Mouse (Mus musculus) frontal cortex, adult (tissue): ENCODE measurements around the gene Oxa1l.

ENCODE experiments used
- ATAC-seq: cut with Nextera tagmentation; 2 replicates; pipeline ENCODE4 v1.9.2; 2017; ENCODE audit warnings: mild to moderate bottlenecking, moderate library complexity, mixed read lengths; ENCODE audit not compliant: low TSS enrichment

Gene Oxa1l

DNA sequence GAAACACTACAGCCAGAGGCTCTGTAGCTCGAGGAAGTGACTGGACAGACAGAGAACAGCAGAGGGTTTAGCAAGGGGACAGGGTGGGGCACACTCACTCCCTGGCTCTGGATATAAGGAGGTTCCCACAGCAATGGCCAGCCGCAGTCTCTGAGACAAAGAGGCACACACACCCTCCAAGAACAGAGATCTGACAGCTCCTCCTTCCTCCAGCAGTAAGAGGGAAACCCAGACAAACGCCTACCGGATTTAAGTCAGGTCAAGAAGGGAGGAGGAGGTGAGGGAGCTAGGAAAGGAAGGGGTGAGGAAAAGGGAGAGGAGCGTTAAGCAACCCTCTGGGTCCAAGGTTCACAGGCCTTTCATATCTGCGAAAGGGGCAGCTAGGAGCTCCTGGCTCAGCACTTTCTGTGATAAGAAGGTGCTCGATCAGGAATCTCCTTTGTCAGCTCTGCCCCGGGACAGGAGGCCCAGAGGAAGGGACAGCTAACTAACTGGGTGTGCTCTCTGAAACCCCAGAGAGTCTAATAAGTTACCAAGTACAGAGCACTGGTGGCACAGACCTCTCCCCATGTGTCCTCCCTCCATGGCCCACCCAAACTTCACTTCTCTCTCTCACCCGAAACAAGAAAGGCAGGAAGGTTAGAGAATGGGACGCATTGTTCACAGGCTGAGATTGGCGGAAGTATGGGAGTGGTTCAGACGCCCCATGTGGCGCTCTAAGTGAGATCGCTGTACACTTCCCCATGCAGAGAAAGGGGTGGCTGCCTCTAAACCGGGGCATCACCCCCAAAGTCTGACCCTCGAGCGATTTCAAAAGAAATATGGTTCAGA lies 49.6 kb downstream of the Oxa1l start:
- no peak for ATAC-seq

DNA sequence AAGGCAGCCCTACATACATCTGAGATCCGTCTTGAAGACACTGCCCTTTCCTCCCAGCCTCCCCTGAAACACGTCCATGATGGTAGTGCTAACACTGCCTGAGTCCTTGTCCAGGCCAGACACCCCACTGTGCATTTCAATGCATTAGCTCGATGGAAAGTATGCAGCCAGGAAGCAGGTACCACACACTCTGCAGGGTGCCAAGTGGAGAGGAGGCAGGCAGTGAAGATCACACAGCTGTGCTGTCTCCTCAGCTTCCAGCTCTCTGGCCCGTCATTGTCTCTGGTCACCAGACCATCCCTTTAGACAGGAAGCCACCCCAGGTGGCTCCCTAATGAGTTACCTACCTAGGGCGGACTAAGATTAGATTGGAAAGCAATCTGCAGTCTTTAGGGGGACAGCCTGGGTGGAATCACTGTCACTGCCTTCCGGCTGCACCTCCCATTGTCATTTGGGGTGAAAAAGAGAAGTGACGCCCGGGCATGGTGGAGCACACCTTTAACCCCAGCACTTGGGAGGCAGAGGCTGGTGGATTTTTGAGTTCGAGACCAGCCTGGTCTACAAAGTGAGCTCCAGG lies 51.5 kb downstream of the Oxa1l start:
- no peak for ATAC-seq

DNA sequence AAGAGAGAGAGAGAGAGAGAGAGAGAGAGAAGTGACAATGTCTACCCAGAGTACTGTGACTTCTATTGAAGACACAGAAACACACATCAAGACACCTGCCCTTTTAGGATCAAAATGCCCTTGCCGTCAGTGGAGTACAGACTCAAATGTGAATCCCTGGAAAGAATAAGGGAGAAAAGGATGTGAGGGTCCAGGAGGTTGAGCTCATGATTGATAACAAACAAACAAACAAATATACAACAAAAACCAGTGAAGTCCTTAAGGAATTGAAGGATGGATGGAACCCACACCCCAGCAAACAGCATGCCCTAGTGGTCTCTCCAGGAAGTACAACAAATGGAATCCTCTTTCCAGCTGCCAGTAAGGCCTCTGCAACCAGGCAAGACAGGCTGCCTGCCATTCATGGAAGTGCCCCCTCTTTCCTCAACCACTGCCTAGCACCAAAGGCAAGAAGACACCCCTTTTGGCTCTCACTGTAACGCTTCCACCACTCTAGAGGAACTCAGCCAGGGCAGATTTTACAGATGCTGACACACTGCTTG lies 52.1 kb downstream of the Oxa1l start:
- peak; percentile 87 for ATAC-seq

DNA sequence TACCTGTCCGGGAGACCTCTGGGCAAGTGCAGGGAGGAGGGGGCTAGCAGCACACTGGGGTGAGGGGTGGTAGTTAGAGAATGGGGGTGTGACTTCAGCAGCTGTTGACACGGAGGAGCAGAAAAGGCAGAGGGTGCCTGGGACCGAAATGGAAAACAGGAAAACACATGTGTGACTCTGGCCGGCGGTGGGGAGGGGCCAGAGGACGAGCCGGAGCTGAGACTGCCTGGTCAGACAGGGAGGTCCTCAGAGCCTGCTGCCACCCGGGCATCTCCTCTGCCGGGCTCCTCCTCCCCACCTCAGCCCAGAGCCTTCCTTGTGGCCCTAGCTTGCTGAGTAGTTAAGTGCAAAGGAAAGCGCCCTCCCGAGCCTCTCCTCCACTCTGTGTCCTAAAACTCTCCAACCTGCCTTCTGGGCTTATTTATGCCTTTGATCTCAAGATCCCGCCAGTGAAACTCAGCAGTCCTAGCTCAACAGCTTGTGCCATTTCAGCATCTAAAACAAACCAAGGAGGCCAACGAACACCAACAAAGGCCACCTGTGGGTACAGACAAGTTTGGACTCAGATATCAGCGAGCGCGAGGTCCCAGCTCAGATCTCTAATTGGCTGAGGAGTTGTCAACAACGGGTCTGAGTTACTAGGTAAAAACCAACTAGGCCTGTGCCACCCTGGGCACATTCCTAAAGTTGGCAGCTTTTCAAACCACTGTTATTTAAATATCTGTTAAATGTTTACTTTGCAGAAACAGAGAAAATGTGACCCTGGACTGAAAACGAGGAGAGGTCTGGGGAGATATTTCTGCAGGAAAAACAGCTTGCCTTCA lies 53.5 kb downstream of the Oxa1l start:
- no peak for ATAC-seq

DNA sequence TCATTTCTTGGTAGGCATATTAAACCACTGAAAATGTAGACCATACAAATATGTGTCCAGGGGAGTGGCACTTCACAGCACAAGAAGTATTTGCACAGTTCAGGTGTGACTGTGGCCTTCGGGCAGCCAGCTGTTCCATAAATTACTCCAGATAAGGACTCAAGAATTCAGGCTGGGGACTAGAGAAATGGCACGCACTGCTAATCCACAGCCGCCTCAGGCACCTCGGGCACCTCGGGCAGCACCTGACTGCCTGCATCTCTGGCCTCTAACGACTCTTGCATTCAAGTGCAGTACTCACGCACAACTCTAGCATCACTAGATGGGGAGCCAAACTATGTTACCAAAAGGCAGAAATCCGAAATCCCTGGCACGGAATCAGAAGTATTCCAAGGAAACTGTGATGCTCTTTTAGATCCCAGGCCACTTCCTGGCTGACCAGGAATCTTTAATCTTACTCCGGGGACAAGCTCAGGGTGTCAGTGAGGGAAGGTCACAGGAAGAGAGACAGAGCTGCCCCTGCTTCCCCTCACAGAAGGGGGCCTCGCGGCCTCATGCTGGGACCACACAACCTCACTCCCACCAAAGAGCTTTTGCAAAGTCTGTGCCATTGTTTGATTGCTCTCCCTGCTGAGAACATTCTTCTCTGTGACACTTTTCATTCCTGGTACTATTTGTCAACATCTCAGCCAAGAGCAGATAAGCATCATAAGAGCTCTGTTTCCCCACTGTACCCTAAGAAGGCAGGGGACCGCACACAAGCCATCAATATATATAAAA lies 54.8 kb downstream of the Oxa1l start:
- ATAC-seq: no peak

DNA sequence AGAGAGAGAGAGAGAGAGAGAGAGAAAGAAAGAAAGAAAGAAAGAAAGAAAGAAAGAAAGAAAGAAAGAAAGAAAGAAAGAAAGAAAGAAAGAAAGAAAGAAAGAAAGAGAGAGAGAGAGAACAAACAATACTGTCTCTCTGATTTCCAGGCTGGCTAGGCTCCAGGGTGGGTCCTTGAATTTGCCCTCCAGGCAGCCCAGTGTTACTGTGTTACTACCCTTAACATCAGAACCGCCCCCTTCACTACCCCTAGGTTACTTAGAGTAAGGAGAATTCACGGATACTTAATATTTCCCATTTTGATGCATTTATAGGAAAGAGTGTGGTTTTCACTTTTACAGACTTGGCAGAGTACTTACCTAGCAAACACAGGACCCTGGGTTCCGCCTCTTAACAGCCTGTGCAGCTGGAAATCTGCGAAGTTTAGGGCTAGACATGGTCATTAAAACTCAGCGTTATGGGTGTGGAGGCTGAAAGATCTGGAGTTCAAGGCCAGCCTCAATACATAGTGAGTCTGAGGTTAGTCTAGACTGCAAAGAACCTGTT lies 55.7 kb downstream of the Oxa1l start:
- no peak for ATAC-seq

DNA sequence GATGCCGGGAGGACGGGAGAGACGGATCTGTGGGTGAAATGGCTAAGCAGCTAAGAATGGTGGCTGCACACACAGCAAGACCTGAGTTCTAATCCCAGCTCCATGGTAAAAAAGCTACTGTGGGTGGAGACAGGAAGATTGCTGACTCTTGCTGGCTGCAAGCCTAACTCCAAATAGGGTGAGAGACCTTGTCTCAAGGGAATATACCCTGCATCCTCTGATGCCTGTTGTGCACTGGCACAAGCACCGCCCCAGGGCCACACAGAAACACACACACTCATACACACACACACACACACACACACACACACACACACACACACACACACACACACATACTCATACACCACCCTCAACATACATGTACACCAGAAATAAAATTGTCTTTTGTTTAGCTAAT lies 56.2 kb downstream of the Oxa1l start:
- ATAC-seq: no peak

DNA sequence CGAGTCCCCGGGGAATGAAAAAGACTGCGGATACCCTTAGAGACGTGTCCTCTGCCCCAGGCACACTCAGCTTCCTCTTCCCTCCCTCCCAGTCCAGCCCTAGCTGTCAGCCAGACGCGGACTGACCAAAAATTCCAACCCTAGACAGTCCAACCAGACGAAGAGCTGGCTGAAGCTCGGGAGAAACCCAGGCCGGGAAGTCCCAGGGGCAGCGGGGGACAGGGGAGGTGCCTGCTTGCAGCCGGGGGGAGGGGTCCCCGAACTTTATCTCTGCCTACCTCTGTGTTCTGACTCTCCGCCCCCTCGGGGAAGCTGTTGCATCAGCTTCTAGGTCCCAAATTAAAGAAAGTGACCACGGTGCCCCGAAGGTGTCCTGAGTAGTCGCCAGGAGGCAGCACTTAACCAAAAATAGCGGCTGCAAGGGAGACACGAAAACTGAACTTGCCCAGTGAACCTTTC lies 57.0 kb downstream of the Oxa1l start, which contains the start of gene Slc7a7:
Gene Slc7a7, minus strand, starts transcription at position 158 of the 459 bp plus-strand sequence.
- ATAC-seq: no peak
